Mouse (Mus musculus): ENCODE data around the gene Llph. TPM values are rescaled to one million over a fixed set of nuclear protein-coding genes. Genes with fewer than 3 reads are reported as not detected.

Llph gene
- polyA plus RNA-seq, 1 experiment, result 28.3 TPM

- H3K36me3 ChIP-seq (ENCODE audit: control insufficient read depth, insufficient read depth), result no peaks in the 10 kb centered on the region
- H3K4me2 ChIP-seq (ENCODE audit: low read depth), result no peak overlapping the region
- TF ChIP-seq MYOD1 (IDR thresholded peaks at IDR 0.05; ENCODE audit: control insufficient read depth in 1 of 3, insufficient read length in 2 of 3, low read depth in 2 of 3) (no peak), TCF12 (IDR thresholded peaks at IDR 0.05; ENCODE audit: insufficient read depth, poor library complexity, severe bottlenecking) (no peak), REST (IDR thresholded peaks at IDR 0.05; ENCODE audit: insufficient read depth, insufficient read length) (no peak), CEBPB (IDR thresholded peaks at IDR 0.05; ENCODE audit: insufficient read depth, poor library complexity, severe bottlenecking) (no peak), POLR2A (IDR thresholded peaks at IDR 0.05; ENCODE audit: insufficient read length, low read depth) (no peak), MYOG (IDR thresholded peaks at IDR 0.05; ENCODE audit: control insufficient read depth in 1 of 3, insufficient read depth in 1 of 3, insufficient read length in 2 of 3, low read depth in 2 of 3) (no peak), SRF (IDR thresholded peaks at IDR 0.05; ENCODE audit: control insufficient read depth, insufficient read length, low read depth) (no peak), E2F4 (IDR thresholded peaks at IDR 0.05; ENCODE audit: insufficient read depth) (no peak), POLR2AphosphoS2 (IDR thresholded peaks at IDR 0.05; ENCODE audit: insufficient read length, low read depth) (no peak), TCF3 (IDR thresholded peaks at IDR 0.05; ENCODE audit: insufficient read length, low read depth) (no peak), MAX (IDR thresholded peaks at IDR 0.05; ENCODE audit: low read depth) (no peak), USF1 (IDR thresholded peaks at IDR 0.05; ENCODE audit: low read depth) (no peak)
Observed at GRCm38 (mm10) chr10:120189782-120190181, 37.1 kb upstream of the Llph start.

GRCm38 (mm10) chr10:120191165-120191564 is 35.7 kb upstream of the Llph start:
- H3K36me3 ChIP-seq (ENCODE audit: control insufficient read depth, insufficient read depth), result no peaks in the 10 kb centered on the region
- H3K27me3 ChIP-seq (ENCODE audit: control insufficient read depth, insufficient read depth, insufficient read length), result no peaks in the 10 kb centered on the region
- no peaks in the 10 kb centered on the region for H3K79me2 ChIP-seq (ENCODE audit: control insufficient read depth, insufficient read depth)
- no peak overlapping the region for H3ac ChIP-seq (ENCODE audit: control insufficient read depth, insufficient read length)
- TF ChIP-seq POLR2A (IDR thresholded peaks at IDR 0.05; ENCODE audit: insufficient read length, low read depth), result no peak
- no peak for TF ChIP-seq SRF (IDR thresholded peaks at IDR 0.05; ENCODE audit: control insufficient read depth, insufficient read length, low read depth)
- TF ChIP-seq MYOG (IDR thresholded peaks at IDR 0.05; ENCODE audit: control insufficient read depth in 1 of 3, insufficient read depth in 1 of 3, insufficient read length in 2 of 3, low read depth in 2 of 3), result no peak
- no peak for TF ChIP-seq E2F4 (IDR thresholded peaks at IDR 0.05; ENCODE audit: insufficient read depth)
- no peak for TF ChIP-seq MYOD1 (IDR thresholded peaks at IDR 0.05; ENCODE audit: control insufficient read depth in 1 of 3, insufficient read length in 2 of 3, low read depth in 2 of 3)
- TF ChIP-seq MAX (IDR thresholded peaks at IDR 0.05; ENCODE audit: low read depth), result no peak
- no peak for TF ChIP-seq CEBPB (IDR thresholded peaks at IDR 0.05; ENCODE audit: insufficient read depth, poor library complexity, severe bottlenecking)
- TF ChIP-seq POLR2AphosphoS2 (IDR thresholded peaks at IDR 0.05; ENCODE audit: insufficient read length, low read depth), result no peak
- no peak for TF ChIP-seq TCF3 (IDR thresholded peaks at IDR 0.05; ENCODE audit: insufficient read length, low read depth)
- no peak for TF ChIP-seq REST (IDR thresholded peaks at IDR 0.05; ENCODE audit: insufficient read depth, insufficient read length)
- no peak for TF ChIP-seq TCF12 (IDR thresholded peaks at IDR 0.05; ENCODE audit: insufficient read depth, poor library complexity, severe bottlenecking)
- TF ChIP-seq USF1 (IDR thresholded peaks at IDR 0.05; ENCODE audit: low read depth), result no peak
- no peak overlapping the region for H3K4me3 ChIP-seq
- H3K4me2 ChIP-seq (ENCODE audit: low read depth), result no peak overlapping the region

More at GRCm38 (mm10) chr10:120189782-120190181, 37.1 kb upstream of the Llph start:
- Histone ChIP-seq H3K27me3 (ENCODE audit: control insufficient read depth, insufficient read depth, insufficient read length) (no peaks in the 10 kb centered on the region), H3K4me3 (no peak overlapping the region), H3ac (ENCODE audit: control insufficient read depth, insufficient read length) (no peak overlapping the region), H3K79me2 (ENCODE audit: control insufficient read depth, insufficient read depth) (no peaks in the 10 kb centered on the region)

GRCm38 (mm10) chr10:120192278-120192677 is 34.6 kb upstream of the Llph start:
- no peak for TF ChIP-seq POLR2AphosphoS2 (IDR thresholded peaks at IDR 0.05; ENCODE audit: insufficient read length, low read depth)
- TF ChIP-seq E2F4 (IDR thresholded peaks at IDR 0.05; ENCODE audit: insufficient read depth), result no peak
- no peak for TF ChIP-seq SRF (IDR thresholded peaks at IDR 0.05; ENCODE audit: control insufficient read depth, insufficient read length, low read depth)
- TF ChIP-seq CEBPB (IDR thresholded peaks at IDR 0.05; ENCODE audit: insufficient read depth, poor library complexity, severe bottlenecking), result no peak
- no peak for TF ChIP-seq USF1 (IDR thresholded peaks at IDR 0.05; ENCODE audit: low read depth)
- TF ChIP-seq MYOG (IDR thresholded peaks at IDR 0.05; ENCODE audit: control insufficient read depth in 1 of 3, insufficient read depth in 1 of 3, insufficient read length in 2 of 3, low read depth in 2 of 3), result no peak
- TF ChIP-seq POLR2A (IDR thresholded peaks at IDR 0.05; ENCODE audit: insufficient read length, low read depth), result no peak
- no peak for TF ChIP-seq REST (IDR thresholded peaks at IDR 0.05; ENCODE audit: insufficient read depth, insufficient read length)
- TF ChIP-seq MAX (IDR thresholded peaks at IDR 0.05; ENCODE audit: low read depth), result no peak
- TF ChIP-seq TCF12 (IDR thresholded peaks at IDR 0.05; ENCODE audit: insufficient read depth, poor library complexity, severe bottlenecking), result no peak
- Histone ChIP-seq H3K79me2 (ENCODE audit: control insufficient read depth, insufficient read depth) (no peaks in the 10 kb centered on the region), H3K36me3 (ENCODE audit: control insufficient read depth, insufficient read depth) (no peaks in the 10 kb centered on the region), H3K4me3 (no peak overlapping the region), H3K4me2 (ENCODE audit: low read depth) (no peak overlapping the region), H3K27me3 (ENCODE audit: control insufficient read depth, insufficient read depth, insufficient read length) (no peaks in the 10 kb centered on the region), H3ac (ENCODE audit: control insufficient read depth, insufficient read length) (no peak overlapping the region)

GRCm38 (mm10) chr10:120193255-120193654 is 33.6 kb upstream of the Llph start:
- H3K79me2 ChIP-seq (ENCODE audit: control insufficient read depth, insufficient read depth), result no peaks in the 10 kb centered on the region
- TF ChIP-seq USF1 (IDR thresholded peaks at IDR 0.05; ENCODE audit: low read depth), result no peak
- no peak for TF ChIP-seq POLR2AphosphoS2 (IDR thresholded peaks at IDR 0.05; ENCODE audit: insufficient read length, low read depth)
- no peak for TF ChIP-seq CEBPB (IDR thresholded peaks at IDR 0.05; ENCODE audit: insufficient read depth, poor library complexity, severe bottlenecking)
- H3K4me2 ChIP-seq (ENCODE audit: low read depth), result no peak overlapping the region
- H3K4me3 ChIP-seq, result no peak overlapping the region
- H3K27me3 ChIP-seq (ENCODE audit: control insufficient read depth, insufficient read depth, insufficient read length), result no peaks in the 10 kb centered on the region
- no peaks in the 10 kb centered on the region for H3K36me3 ChIP-seq (ENCODE audit: control insufficient read depth, insufficient read depth)
- H3ac ChIP-seq (ENCODE audit: control insufficient read depth, insufficient read length), result no peak overlapping the region
